Mouse (Mus musculus): ENCODE measurements around the gene Nudt15.
"Not testable (repeated sequence)": the region's sequence is repeated elsewhere in the genome, so short reads cannot be mapped to it uniquely, and the experiment has no call there.

Gene Nudt15

DNA sequence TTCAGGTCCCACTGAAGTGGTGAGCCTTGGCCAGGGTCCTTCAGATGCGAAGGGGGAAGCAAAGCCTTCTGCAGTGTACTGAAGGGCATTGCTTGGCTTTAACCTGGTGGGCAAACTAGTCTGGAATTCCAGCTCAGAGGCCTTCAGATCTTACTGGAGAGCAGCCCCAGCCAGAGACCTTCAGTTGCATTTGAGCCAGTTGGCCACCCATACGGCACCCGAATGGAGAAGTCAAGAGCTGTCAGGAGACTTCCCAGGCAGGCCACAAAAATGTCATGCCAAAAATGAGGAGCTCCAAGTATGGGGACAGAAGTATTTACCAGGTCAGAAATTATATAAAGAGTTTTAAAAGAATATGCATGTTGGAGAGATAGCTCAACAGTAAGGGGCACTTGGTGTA is at the start of gene Nudt15:
Gene Nudt15 (minus strand): TSS at position 192 of the 400 bp plus-strand sequence.
- no peak for DNase-seq (ENCODE audit: low spot score)

DNA sequence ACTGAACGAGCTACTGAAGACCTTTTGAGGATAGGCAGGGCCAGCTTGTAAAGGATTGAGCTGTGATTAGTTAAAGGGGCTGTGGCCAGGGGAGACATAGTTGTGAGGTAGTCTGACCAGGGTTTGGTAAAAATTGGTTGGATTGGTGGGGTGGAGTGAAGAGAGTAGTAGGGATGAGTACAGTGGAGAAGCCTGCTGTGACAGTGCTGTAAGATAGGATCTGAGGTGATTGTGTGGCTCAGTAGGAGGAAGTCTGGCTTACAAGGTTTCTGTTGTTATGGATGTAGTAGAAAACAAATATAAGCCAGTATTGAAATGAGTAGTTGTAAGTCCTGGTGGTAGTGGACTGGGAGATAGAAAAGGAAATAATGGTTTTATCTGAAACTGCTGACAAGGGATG is 44.1 kb upstream of the Nudt15 start:
- no peak for DNase-seq (ENCODE audit: low spot score)

DNA sequence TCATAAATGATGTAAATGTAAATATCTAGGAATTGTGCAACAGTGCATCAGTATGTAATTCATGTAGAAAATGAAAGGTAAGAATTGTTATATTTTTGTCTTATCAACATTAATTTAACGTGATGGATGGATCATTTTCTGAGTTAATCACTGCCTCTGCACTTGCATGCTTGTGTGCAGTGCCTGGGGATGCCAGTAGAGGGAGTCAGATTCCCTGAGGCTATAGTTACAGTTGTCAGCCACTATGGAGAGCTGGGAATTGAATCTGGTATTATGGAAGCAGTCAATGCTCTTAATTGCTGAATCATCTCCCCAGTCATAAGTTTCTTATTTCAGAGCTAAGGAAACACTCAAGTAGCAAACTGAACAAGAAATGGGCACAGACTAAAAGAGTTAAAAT is 40.0 kb upstream of the Nudt15 start:
- no peak for DNase-seq (ENCODE audit: low spot score)

DNA sequence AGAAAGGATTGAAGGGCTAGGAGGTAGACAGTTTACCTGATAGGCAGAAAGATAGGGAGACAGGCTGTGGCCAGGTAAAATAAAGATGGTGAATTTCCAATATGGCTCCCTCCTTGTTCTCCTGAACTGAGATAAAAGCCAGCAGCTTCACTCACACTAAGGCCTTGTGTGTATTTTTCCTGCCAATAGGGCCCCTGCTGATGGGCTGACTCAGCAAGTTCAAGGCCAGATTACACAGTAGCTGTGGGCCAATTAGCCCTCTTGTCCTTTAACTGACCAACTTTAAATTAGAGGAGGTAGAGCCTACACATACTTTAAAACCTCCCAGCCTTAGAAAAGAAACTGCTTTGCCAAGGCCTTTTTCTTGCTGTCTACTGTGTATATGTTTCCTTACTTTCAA is 28.3 kb upstream of the Nudt15 start:
- DNase-seq (ENCODE audit: low spot score), result no peak

DNA sequence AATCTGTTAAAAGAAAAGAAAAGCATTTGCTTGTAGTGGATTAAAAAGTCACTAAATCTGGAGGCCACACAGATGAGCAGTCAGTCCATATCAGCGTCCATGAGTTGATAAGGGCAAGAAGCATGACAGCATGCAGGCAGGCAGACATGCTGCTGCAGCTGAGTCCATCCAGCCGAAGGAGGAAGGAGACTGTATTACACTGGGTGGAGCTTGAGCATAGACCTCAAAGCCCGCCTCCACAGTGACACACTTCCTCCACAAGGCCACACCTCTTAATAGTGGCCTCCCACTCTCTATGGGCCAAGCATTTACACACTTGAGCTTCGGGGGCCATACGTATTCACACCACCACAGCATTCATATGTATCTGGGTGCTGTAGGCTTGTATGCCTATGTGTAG is 26.0 kb upstream of the Nudt15 start:
- no peak for DNase-seq (ENCODE audit: low spot score)

DNA sequence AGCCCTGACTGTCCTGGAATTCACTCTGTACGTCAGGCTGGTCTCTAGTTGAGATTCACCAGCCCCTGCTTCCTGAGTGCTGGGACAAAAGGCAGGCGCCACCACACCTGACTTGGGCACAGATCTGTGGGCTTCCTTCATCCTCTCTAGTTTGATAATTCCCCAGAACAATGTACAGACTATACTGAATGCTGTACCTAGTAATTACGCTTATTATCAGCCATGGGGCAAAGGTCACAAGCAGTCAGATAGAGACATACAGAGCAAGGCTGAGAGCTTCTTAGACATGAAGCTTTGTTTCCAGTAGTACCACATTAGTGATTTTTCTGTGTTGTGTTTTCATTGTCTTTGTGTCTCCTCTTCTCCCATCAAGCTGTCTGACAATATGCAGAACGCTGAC is 23.1 kb upstream of the Nudt15 start:
- DNase-seq (ENCODE audit: low spot score), result no peak

DNA sequence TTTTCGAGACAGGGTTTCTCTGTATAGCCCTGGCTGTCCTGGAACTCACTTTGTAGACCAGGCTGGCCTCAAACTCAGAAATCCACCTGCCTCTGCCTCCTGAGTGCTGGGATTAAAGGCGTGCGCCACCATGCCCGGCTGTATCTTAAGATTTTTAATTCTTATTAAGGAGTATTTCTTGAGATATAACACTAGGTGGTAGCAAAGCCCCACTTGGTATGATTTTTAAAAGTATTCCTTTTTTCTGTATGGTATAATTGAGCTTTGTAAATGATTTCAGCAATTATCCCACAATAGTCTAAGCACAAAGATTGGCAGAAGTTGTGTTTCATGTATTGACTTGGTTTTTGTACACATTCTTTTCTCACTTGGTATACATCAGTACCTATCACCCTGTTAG is 21.8 kb upstream of the Nudt15 start:
- DNase-seq (ENCODE audit: low spot score), result not testable (repeated sequence)

DNA sequence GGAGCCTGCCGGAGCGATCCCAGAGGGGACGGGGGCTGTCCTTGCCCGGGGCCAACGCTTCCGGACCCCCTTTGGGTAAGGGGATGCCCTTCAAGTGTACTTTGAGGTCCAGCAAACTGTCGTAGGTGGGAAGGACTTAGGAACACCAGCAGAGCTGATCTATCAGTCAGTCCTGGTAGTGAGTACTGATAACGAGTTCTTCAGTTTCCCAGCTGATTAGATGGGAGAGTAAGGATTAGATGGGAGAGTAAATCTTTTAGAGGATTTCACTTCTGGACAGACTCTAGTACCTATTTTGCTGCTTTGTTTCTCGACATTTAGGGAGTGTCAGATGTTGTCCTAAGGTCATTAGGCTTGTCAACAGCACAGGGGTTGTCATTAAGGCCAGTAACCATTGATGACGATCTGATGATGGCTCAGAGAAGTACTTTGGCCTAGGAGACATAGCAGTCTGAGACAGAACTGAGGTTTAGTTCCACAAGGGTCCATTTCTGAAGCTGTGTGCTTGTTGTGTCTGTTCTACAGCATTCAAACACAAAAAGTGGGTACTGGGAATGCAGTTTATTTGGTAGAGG is 5.2 kb upstream of the Nudt15 start:
- DNase-seq (ENCODE audit: low spot score), result no peak

DNA sequence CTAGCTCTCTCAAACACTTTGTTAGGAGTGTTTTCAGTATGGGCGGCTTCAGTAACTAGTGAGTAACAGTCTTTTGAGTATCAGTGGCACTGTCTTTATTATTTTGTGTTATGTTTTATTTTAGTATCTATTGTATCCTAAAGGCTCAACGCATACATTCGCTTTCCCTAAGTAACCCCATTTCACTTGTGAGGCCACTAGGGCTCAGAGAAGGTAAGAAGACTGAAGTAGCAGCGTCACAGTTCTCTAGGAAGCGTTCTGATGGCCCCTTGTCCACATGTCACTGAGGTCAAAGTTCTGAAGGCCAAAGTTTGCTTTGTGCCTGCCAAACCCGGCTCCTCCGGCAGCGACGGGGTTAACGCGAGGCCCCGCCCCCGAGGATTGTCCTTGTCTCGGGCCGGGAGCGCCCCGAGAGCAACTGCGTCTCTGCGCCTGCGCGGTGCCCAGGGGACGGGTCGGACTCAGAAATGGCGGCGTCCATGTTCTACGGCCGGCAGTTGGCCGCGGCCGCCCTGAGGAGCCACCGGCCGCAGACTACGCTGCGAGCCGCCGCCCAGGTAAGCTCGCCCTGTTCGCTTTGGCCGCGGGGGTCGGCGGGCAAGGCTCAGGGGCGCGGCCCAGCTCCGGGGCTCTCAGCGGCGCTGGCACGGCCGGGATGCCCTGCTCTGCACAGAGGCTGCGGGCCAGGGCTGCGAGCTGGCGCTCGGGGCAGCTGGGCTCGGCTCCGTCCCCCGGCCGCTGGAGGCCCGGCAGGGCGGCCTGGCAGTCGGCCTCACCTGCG is 4.5 kb upstream of the Nudt15 start:
- peak; percentile 97 for DNase-seq (ENCODE audit: low spot score)

DNA sequence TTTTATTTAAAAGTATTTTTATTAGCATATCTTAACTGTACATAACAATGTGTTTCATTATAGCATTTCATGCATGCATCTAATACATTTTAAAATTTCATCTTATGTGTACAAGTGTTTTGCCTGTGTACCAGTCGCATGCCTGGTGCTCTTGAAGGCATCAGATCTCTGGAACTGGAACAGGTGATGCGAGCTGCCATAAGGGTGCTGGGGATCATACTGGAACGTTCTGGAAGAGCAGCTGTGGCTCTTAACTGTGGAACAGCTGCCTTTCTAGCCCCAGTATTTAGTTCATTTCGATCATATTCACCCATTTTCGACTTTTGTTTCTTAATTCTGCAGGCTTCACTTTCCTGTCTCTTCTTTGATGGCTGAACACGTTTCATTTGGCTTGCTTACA is 3.1 kb upstream of the Nudt15 start:
- no peak for DNase-seq (ENCODE audit: low spot score)

DNA sequence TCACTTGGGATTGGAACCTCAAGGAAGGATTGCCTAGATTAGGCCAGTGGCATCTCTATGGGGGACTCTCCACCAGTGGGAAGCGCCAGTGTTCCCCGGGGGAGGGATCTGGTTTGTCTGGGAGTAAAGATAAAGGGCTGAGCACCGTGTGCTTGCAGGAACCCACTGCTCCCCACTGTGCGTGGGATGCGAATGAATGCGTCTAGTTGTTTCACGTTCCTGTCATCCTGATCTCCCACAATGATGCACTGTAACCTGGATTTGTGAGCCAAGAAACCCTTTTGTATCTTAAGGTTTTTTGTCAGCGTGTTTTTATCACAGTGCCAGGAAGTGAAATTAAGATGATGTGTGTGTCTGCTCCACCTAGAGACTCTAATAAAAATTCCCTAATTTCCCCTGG is 2.7 kb upstream of the Nudt15 start:
- no peak for DNase-seq (ENCODE audit: low spot score)

DNA sequence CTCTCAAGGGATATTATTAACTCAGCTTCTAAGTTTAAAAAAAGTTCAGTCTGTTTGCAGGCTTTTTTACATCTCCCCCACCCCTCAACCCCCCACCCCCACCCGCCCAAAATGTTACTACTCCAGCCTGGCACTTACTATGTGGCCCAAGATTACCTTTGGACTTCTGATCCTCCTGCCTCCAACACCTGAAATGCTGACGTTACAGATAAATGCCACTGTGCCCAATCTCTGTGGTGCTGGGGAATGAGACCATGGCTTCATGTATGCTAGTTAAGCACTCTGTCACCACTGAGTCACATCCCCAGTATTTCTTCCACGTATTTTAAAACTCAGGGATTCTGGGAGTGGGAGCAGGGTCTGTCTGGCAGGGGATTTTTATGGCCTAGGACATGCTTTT is 2.2 kb upstream of the Nudt15 start:
- no peak for DNase-seq (ENCODE audit: low spot score)

DNA sequence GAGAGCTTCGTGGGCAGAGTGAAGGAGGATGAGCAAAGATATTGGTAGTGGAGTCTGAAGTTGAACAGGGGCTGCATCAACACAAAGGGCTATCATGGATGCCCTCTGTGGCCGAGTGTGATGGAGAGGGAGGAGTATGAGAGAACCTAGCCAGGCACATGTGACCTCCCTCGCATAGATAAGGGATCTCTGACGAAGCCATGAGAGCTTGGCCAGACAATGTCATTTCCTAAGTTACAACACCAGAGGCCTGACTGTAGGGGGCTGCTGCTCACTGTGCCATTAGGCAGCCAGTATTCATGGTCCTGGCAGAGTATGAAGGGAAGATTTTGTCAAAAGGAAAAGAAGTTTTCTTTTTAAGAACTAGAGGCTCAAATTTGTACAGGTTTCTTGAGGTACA is 1.0 kb downstream of the Nudt15 start:
- DNase-seq (ENCODE audit: low spot score), result no peak

DNA sequence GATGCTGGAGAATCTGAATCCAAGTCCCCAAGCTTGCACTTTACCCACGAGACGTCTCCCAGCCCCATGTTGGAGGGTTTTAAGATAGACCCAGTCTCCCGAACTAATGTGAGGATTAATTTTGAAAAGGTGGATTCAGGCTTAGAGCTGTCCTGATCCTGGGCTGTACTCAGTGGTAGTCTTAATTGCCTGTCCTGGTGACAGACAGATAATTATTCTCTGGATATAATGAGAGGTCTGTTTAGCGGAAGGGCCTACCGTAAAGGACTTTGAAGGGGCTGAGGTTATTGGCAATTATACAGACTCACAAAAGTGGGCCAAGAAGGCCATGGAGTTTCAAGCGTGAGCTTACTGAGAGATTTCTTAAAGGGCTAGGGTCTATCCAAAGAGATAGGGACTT is 4.3 kb downstream of the Nudt15 start:
- no peak for DNase-seq (ENCODE audit: low spot score)

DNA sequence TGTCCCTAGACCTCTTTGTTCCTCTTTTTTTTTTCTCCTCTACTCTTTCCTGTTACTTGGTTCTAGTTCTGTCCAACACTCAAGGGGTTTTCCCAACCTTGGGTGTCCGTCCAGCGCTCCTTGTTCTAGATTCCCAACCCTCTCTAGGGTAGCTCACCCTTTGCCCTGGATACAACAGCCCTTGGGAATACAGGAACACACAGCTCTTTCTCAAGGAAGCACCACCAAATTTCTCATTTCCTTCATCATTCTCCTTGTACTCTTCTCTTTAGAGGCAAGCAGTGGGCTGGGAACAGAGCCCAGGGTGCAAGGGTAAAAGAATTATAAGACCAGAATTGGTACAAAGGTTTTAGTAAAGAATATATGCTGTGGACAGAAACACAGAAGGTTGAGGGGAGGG is 12.4 kb downstream of the Nudt15 start:
- no peak for DNase-seq (ENCODE audit: low spot score)

DNA sequence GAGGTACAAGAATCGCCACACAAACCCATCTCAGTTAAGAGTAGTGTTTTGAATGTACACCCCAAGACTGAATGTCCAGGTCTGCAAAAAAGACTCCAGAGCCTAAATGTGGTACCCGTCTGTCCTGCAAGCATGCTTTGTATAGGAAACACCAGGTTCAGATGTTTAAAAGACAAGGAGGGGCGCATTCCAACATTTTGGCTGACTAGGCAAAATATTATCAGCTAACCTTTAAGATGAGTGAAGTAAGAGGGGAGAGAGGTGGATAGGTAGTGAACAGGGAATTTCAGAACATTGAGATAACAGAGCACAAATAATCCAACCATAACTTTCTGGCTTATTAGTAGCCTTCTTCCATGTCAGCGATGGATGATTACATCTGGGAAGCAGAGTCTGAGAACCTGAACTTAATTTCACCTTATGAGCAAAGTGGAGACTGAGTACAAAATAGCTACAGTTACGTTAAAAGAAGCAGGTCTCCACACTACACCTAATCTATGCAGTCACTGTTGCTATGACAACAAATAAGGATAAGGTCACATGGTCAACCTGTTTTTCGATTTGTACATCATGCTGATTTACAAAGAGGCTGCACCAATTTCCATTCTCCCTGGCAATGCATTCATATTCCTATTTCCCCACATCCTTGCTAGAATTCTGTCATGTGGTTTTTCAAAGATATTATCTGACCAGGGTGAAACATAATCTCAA is 14.1 kb downstream of the Nudt15 start:
- DNase-seq (ENCODE audit: low spot score), result no peak

DNA sequence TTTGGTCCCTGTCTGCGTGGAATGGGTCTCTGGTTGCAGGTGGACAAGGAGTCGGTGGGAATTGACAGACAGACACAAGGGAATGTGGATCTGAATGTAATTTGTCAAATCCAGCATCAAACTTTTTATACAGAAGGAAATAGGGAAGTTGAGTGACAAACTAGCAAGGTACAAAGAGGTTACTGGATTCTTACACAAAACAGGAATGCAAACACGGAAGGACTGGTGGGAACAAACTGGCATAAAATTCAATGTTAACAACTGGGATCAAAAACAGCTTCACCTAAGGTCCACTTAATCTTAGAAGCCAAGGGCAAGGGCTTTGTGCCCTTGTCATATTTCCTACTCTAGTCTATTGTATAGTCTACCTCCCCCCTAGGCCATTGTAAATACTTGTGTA is 19.4 kb downstream of the Nudt15 start:
- not testable (repeated sequence) for DNase-seq (ENCODE audit: low spot score)

DNA sequence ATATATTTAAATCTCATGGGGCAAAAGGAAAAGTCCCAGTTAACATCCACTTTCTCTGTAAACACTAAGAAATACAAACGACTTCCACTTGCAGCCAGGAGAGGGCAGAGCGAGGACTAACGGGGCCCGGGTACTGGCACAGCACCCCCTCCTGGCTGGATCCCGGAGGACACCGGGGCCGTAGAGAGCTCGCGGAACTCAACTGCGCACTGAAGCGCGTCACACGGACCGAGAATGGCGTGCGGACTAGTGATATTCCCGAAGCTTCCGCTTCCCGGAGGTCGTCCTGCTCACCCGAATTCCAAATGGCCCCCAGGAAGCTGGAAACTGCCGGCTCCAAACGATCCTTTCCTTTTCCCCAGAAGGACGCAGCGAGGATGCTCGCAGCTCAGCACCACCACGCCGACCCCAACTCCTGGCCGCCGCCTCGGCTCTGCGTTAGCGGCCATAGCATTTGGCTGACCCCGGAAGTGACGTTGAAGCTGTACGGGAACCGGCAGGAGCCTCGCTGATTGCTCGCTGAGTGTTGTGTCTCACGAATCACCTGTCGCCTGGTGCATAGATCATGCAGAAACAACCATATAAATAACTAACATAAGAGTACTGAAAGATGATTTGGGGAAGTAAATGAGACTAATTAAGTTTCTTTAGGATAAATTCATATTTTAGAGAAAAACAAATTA is 23.1 kb downstream of the Nudt15 start, which contains the start of gene Sucla2:
Gene Sucla2 (plus strand): TSS at position 554 of the 683 bp plus-strand sequence.
- DNase-seq (ENCODE audit: low spot score), result peak; percentile 96

DNA sequence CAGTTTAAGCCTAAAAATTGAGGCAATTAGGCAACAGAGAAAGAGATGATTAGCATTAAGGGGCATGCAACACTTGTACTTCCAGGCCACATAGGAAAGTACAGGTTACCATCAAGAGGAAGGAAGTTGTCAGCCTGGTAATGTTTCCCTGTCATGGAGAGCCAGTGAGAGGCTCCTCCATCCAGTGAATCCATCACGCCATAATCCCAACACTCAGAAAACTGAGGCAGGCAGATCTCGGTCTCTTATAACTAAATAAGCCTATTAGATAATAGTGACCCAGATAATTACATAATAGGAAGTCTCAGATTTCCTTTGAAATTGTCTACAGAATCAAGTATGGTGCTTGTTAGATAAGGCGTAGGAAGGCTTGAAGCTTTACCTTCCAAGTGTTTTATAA is 23.9 kb downstream of the Nudt15 start:
- DNase-seq (ENCODE audit: low spot score), result peak; percentile 1

DNA sequence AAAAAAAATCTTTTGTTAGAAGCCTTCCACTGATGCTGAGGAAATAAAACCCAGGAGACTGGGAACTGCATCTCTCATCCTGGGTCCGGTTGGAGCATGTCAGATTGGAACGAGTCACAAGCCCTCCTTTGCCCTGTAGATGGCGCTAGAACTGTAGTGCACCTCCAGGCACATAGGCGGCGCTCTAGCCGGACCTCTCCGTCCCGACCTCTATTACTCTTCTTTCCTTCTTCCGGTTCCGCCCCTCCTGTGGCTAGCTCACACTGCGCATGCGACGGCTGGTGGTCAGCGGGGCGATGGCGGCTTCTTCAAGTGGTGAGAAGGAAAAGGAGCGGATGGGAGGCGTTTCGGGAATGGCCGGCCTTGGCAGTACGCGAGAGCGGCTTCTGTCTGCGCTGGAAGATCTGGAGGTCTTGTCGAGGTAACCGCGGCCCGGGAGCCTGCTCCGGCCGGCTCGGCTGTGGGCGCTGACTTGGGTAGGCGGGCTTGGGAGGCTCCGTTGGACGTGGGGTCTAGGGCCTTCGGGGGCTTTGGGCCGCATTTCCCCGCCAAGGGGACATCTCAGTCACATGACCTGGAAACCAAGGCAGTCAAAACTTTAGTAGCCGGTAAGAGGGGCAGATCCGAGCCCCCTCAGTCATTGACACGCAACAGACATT is 38.1 kb downstream of the Nudt15 start, which contains the start of gene Med4:
Gene Med4 (plus strand): TSS at position 261 of the 659 bp plus-strand sequence.
- DNase-seq (ENCODE audit: low spot score), result peak; percentile 97

DNA sequence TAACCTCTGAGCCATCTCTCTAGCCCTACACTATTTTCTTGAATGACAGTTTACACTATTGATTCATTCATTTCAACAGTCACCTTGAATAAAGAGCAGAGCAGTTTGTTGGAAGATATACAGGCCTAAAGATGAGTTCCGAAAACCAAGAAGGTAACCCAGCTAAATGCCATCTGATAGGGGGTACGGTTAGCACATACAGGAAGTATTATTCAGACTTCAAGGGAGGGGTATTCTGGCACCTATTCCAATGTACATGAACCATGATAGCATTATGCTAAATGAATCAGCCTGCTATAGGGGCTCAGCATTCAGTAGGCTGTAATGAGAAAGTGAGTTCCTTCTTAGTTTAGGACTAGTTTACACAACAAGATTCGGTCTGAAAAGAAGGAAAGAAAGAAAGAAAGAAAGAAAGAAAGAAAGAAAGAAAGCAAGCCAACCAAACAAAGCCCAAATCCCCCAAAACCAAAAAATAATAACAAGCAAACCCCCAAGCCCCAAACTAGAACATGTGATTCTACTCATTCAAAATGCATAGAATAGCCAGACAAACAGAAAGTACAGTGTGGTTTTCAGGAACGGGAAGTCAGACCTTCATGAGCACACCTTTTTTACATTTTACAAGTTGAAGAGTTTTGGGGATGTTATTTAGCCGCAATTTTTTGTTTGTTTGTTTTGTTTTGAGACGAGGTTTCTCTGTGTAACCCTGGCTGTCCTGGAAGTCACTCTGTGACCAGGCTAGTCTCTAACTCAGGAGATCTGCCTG is 39.2 kb downstream of the Nudt15 start:
- no peak for DNase-seq (ENCODE audit: low spot score)
